Mouse (Mus musculus) monocyte, adult 5-6 weeks (primary cell): ENCODE results near the gene Mmachc. TPM values are rescaled to one million over a fixed set of nuclear protein-coding genes. Genes with fewer than 3 reads are reported as not detected.

ENCODE experiments used
- ATAC-seq: fragments of 153-309, 156-312 bp; replicated peaks from 2 replicates; pipeline ENCODE4 v1.8.0; 2017; ENCODE audit warnings: mild to moderate bottlenecking; ENCODE audit not compliant: low TSS enrichment, insufficient number of reproducible peaks, severe bottlenecking, poor library complexity, low FRiP score
- total RNA-seq: library from RNA; stranded (forward); fragments of 200-1000, 200-491, 200-594 nt; gene quantifications from 3 replicates; pipeline ENCODE4 v1.2.3, GENCODE M21; 2017

The Mmachc gene
- total RNA-seq, 1 experiment from 2014 or later = 2.4 TPM

GRCm38 (mm10) chr4:116659474-116659873 is 48.7 kb downstream of the Mmachc start:
- ATAC-seq = no peak

- ATAC-seq = no peak
Observed at GRCm38 (mm10) chr4:116657971-116658370, 50.2 kb downstream of the Mmachc start.

GRCm38 (mm10) chr4:116655658-116656057 is 52.5 kb downstream of the Mmachc start:
- no peak for ATAC-seq

- ATAC-seq = no peak
Observed at GRCm38 (mm10) chr4:116655100-116655499, 53.1 kb downstream of the Mmachc start.

GRCm38 (mm10) chr4:116653228-116653627 is 55.0 kb downstream of the Mmachc start:
- no peak for ATAC-seq

Other genes with a start within 250 kb of the Mmachc start
- gene Mast2, start 244.2 kb downstream of the Mmachc start, total RNA-seq = 3.7 to 11.7 TPM (median 7.4 TPM) in 3 replicates
- 5.8 to 13.2 TPM (median 10.0 TPM) in 3 replicates for gene Ipp, start 200.9 kb downstream of the Mmachc start, total RNA-seq
- gene Tmem69, start 152.5 kb downstream of the Mmachc start, total RNA-seq = 3.7 to 7.1 TPM (median 5.7 TPM) in 3 replicates
- gene Gpbp1l1, start 150.7 kb downstream of the Mmachc start, total RNA-seq = 102 to 158 TPM (median 148 TPM) in 3 replicates
- 4.8 to 9.3 TPM (median 5.5 TPM) in 3 replicates for gene Ccdc17, start 111.8 kb downstream of the Mmachc start, total RNA-seq
- gene Nasp, start 80.5 kb downstream of the Mmachc start, total RNA-seq = 146 to 159 TPM (median 150 TPM) in 3 replicates
- 380 to 470 TPM (median 418 TPM) in 3 replicates for gene Akr1a1, start 56.7 kb downstream of the Mmachc start, total RNA-seq
- gene Prdx1, start 22.9 kb downstream of the Mmachc start, total RNA-seq = 173 to 407 TPM (median 323 TPM) in 3 replicates
- gene Ccdc163, start 103 bp upstream of the Mmachc start, total RNA-seq = 4.7 to 14.7 TPM (median 10.7 TPM) in 3 replicates
- gene Tesk2, start 12.5 kb upstream of the Mmachc start, total RNA-seq = 3.6 to 9.1 TPM (median 5.9 TPM) in 3 replicates
- 32.9 to 53.5 TPM (median 37.8 TPM) in 3 replicates for gene Toe1, start 99.2 kb upstream of the Mmachc start, total RNA-seq
- gene Mutyh, start 99.3 kb upstream of the Mmachc start, total RNA-seq = 3.2 to 8.0 TPM (median 4.5 TPM) in 3 replicates
- not detected in 3 replicates for gene Hpdl, start 113.3 kb upstream of the Mmachc start, total RNA-seq
- 0.10 to 0.19 TPM in 2 of 3 replicates, not detected in the other for gene Zswim5, start 169.0 kb upstream of the Mmachc start, total RNA-seq